Mouse (Mus musculus) CH12.LX (cell line): ENCODE data around the gene Rab5if. TPM values are rescaled to one million over a fixed set of nuclear protein-coding genes. Genes with fewer than 3 reads are reported as not detected.
A peak's percentile ranks its signal among the peaks of the same experiment; 100 is the strongest.
"Not testable (repeated sequence)": the region's sequence is repeated elsewhere in the genome, so short reads cannot be mapped to it uniquely, and the experiment has no call there.

Source experiments
- DNase-seq: peaks from one replicate; pipeline ENCODE4 v3.0.0-alpha.2; 2013; ENCODE audit errors: extremely low read depth
- H3K27ac ChIP-seq: 2 replicates; pipeline ENCODE4 v1.5.1; 2012; ENCODE audit warnings: low read depth, mild to moderate bottlenecking, control low read depth, moderate library complexity; ENCODE audit not compliant: insufficient read depth
- H3K27me3 ChIP-seq: replicated peaks from 2 replicates; pipeline ENCODE3; 2012; ENCODE audit warnings: inconsistent platforms
- H3K36me3 ChIP-seq, 2 experiments: replicated peaks in 1 of 2; 2 replicates each; pipeline versions ENCODE3 to v1.6.1; 2012; ENCODE audit warnings: inconsistent platforms in 1 of 2, low read length in 1 of 2, mild to moderate bottlenecking in 1 of 2, mixed read lengths in 1 of 2, moderate library complexity in 1 of 2; ENCODE audit not compliant: control insufficient read depth in 1 of 2, insufficient read depth in 1 of 2
- H3K4me1 ChIP-seq, 2 experiments: 2 replicates each; pipeline ENCODE4 v1.6.1; 2012; ENCODE audit warnings: inconsistent platforms in 1 of 2, moderate library complexity in 1 of 2; ENCODE audit not compliant: insufficient read depth in 2 of 2, control insufficient read depth in 1 of 2
- H3K4me2 ChIP-seq: 2 replicates; pipeline ENCODE4 v1.6.1; 2012; ENCODE audit warnings: low read depth, mild to moderate bottlenecking, control low read depth; ENCODE audit not compliant: poor library complexity, insufficient read depth, severe bottlenecking
- H3K4me3 ChIP-seq, 3 experiments: fragments of 150-350 bp in 1 of 3; sonication (generic) in 1 of 3; replicated peaks in 1 of 3; 2 replicates each; pipeline versions ENCODE3 to v1.5.1; 2011 to 2012; ENCODE audit warnings: low read depth in 2 of 3, low read length in 2 of 3, mild to moderate bottlenecking in 2 of 3, moderate library complexity in 2 of 3, control low read depth in 1 of 3, improper control_type of control experiment in 1 of 3, inconsistent platforms in 1 of 3, mixed read lengths in 1 of 3; ENCODE audit not compliant: poor library complexity in 1 of 3
- H3K79me2 ChIP-seq: replicated peaks from 2 replicates; pipeline ENCODE4 v1.6.1; 2012; ENCODE audit warnings: mild to moderate bottlenecking, moderate library complexity; ENCODE audit not compliant: control insufficient read depth, poor library complexity, insufficient read depth, severe bottlenecking; ENCODE audit errors: extremely low read depth
- H3K9ac ChIP-seq: 2 replicates; pipeline ENCODE4 v1.6.1; 2012; ENCODE audit warnings: low read depth, mild to moderate bottlenecking, control low read depth, moderate library complexity; ENCODE audit not compliant: insufficient read depth
- H3K9me3 ChIP-seq: replicated peaks from 2 replicates; pipeline ENCODE3; 2012; ENCODE audit warnings: low read length, inconsistent platforms, mixed read lengths
- CTCF ChIP-seq, 2 experiments: IDR thresholded peaks in 1 of 2; conservative IDR thresholded peaks in 1 of 2; 2 replicates each; pipeline ENCODE4 v1.5.1; 2011 to 2012; ENCODE audit warnings: low read depth in 2 of 2, low read length in 2 of 2, improper control_type of control experiment in 1 of 2, inconsistent platforms in 1 of 2, mild to moderate bottlenecking in 1 of 2, moderate library complexity in 1 of 2
- EP300 ChIP-seq: IDR thresholded peaks from 2 replicates; pipeline ENCODE4 v1.6.1; 2011; ENCODE audit warnings: low read length, improper control_type of control experiment
- IRF4 ChIP-seq: IDR thresholded peaks from 2 replicates; pipeline ENCODE4 v1.6.1; 2014; ENCODE audit warnings: low read depth, mild to moderate bottlenecking, inconsistent platforms, low read length, improper control_type of control experiment
- JUND ChIP-seq: conservative IDR thresholded peaks from 2 replicates; pipeline ENCODE4 v1.6.1; 2011; ENCODE audit warnings: low read depth, low read length, improper control_type of control experiment
- MAFK ChIP-seq: IDR thresholded peaks from 2 replicates; pipeline ENCODE4 v1.6.1; 2011; ENCODE audit warnings: low read length, improper control_type of control experiment; ENCODE audit not compliant: insufficient replicate concordance
- MAX ChIP-seq: IDR thresholded peaks from 2 replicates; pipeline ENCODE4 v1.6.1; 2011; ENCODE audit warnings: low read length, improper control_type of control experiment
- NELFE ChIP-seq: IDR thresholded peaks from 2 replicates; pipeline ENCODE4 v1.6.1; 2011; ENCODE audit warnings: low read depth, low read length, improper control_type of control experiment
- POLR2A ChIP-seq: IDR thresholded peaks from 2 replicates; pipeline ENCODE4 v1.6.1; 2011; ENCODE audit warnings: low read depth, mild to moderate bottlenecking, improper control_type of control experiment, low read length
- RAD21 ChIP-seq: IDR thresholded peaks from 2 replicates; pipeline ENCODE4 v1.6.1; 2011; ENCODE audit warnings: low read depth, mild to moderate bottlenecking, low read length, improper control_type of control experiment, moderate library complexity
- SIN3A ChIP-seq: IDR thresholded peaks from 2 replicates; pipeline ENCODE4 v1.6.1; 2012; ENCODE audit warnings: low read length, improper control_type of control experiment, inconsistent platforms
- SMC3 ChIP-seq: IDR thresholded peaks from 2 replicates; pipeline ENCODE4 v1.6.1; 2011; ENCODE audit warnings: low read depth, low read length, improper control_type of control experiment
- UBTF ChIP-seq: IDR thresholded peaks from 2 replicates; pipeline ENCODE4 v1.6.1; 2012; ENCODE audit warnings: low read depth, mild to moderate bottlenecking, inconsistent platforms, low read length, improper control_type of control experiment, moderate library complexity
- ZKSCAN1 ChIP-seq: IDR thresholded peaks from 2 replicates; pipeline ENCODE4 v1.6.1; 2012; ENCODE audit warnings: low read depth, inconsistent platforms, low read length, improper control_type of control experiment, borderline replicate concordance
- dilution Hi-C: fragments of 300-500 bp; cut with MboI; formaldehyde crosslinking; loops from 2 replicates; pipeline ENCODE4 v1.14.3; 2020; ENCODE audit warnings: low sequenced_read_pairs; ENCODE audit not compliant: extremely low pct_unique_long_range_greater_than_20kb, extremely low pct_ligation_motif_present
- in situ Hi-C: fragments of 300-500 bp; cut with MboI; formaldehyde crosslinking; loops from 3 replicates; pipeline ENCODE4 v1.14.3; 2019; ENCODE audit warnings: low sequenced_read_pairs, low pct_ligation_motif_present, low pct_unique_long_range_greater_than_20kb, mixed read lengths
- polyA plus RNA-seq: library from polyadenylated mRNA; unstranded; fragments of >175 nt; gene quantifications from 2 replicates; pipeline ENCODE4 v1.2.1, GENCODE M21; 2012; ENCODE audit warnings: low read depth; ENCODE audit not compliant: insufficient read length
- total RNA-seq, 2 experiments: library from RNA; depleted of rRNA; stranded (reverse); fragments of 300-350 nt in 1 of 2; fragments of >200 nt in 1 of 2; gene quantifications; 2 replicates each; pipeline ENCODE4 v1.2.3; 2012 to 2014

The Rab5if gene
- total and polyA plus RNA-seq, 3 experiments: 111 to 205 (median 186) TPM

DNA sequence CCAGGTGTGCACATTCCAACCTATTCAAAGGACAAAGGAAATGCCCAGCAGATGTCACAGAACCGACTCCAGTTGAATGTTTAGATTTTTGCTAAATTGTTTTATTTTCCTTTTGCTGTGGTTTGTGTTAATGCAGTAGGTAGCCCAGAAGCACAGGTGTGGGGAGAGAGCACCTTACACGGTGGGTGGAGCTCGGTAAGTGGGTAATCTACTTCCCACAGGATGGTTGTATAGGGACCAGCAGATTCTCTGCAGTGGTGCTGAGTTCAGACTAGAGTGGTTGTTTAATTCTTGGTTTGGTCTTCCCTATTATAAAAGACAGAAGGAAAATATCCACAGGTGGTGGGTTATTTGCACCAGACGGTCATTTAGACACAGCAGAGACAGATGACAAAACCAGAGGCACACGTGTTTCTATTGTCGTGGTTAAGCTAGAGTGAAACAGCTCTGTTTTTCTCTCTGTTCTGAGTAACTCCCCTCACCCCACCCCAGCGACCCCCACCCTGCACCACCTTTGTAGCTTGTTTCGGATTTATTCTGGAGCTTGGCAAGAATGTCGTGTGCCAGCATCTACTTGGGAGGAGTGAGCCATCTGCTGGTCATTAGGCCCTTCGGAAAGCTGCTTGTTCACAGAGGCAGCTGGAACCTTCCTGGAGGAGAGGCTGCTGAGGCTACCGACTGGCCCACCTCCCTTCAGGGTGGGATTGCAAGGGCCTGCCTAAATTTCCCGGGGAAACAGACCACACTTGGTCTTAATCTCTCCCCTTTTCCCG lies 8.7 kb upstream of the Rab5if start:
- in situ Hi-C loops, dilution Hi-C loops: not testable (repeated sequence)
- peaks cover 21 to 61% of the 10 kb centered on the region in 2 experiments for H3K36me3 ChIP-seq

DNA sequence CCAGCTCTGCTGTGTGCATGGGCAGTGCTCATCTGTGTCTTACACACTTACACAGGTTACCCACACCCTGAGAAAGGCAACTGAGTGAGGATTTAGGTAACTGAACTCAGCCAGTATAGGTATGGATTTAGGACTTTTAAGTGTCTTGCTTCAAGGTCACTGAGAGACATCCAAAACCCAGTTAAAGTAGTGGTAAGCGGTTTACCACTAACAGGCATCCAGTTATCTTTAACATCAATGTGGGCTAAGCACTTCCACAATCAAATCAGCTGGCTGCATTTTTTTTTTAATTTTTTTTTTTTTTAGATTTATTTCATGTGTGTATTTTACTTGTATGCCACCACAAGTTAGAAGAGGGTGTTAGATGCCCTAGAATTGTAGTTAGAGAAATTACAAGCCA lies 6.6 kb upstream of the Rab5if start:
- Histone ChIP-seq H3K4me2 (no peak overlapping the region), H3K79me2 (peaks cover 11% of the 10 kb centered on the region), H3K9ac (no peak overlapping the region), H3K27ac (no peak overlapping the region), H3K36me3 (peaks cover 14 to 41% of the 10 kb centered on the region in 2 experiments), H3K4me1 (peaks cover 9 to 33% of the 10 kb centered on the region in 2 experiments)
- in situ Hi-C loops: no loop called here
- DNase-seq: no peak
- TF ChIP-seq NELFE: no peak
- TF ChIP-seq, all 38 proteins: peak for 0
- dilution Hi-C loops: no loop called here
- H3K27me3 ChIP-seq: no peaks in the 10 kb centered on the region
- H3K4me3 ChIP-seq: no peak overlapping the region
- H3K9me3 ChIP-seq: no peaks in the 10 kb centered on the region

More for the DNA sequence above, 8.7 kb upstream of the Rab5if start:
- peaks cover 6 to 25% of the 10 kb centered on the region in 2 experiments for H3K4me1 ChIP-seq
- TF ChIP-seq SMC3 (peak; percentile 21), RAD21 (peak; percentile 13), CTCF (conservative IDR thresholded peaks at IDR 0.05 in 1 of 2, IDR thresholded peaks at IDR 0.05 in 1 of 2; ENCODE audit: low read depth in 2 of 2, low read length in 2 of 2) (peak in 1 of 2 experiments; percentile 40; a peak in 2 of 4 replicates)
- H3K4me2 ChIP-seq, H3K9ac ChIP-seq, H3K27ac ChIP-seq, H3K27me3 ChIP-seq, H3K79me2 ChIP-seq, DNase-seq, H3K4me3 ChIP-seq, H3K9me3 ChIP-seq: not testable (repeated sequence)

DNA sequence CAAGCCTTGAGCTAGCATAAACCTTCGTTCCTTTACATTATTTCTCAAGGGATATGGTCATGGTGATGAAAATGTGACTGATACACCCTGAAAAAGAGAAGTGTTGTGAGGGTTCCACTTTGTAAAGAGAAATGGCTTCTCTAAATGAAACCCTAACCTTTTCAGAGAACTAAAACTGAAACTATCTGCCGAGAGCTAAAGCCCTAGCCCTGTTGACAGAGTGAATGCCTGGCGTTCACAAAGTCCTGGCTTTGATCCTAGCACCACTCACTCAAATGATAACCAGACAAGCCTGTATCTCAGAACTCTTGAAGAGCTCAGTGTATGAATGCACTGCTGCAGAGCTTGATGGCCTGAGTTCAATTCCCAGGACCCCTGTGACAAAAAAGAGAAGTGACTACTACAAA lies 5.5 kb upstream of the Rab5if start:
- in situ Hi-C loops: no loop called here
- H3K27ac ChIP-seq: peak overlapping the region; percentile 54
- peaks cover 9 to 31% of the 10 kb centered on the region in 2 experiments for H3K36me3 ChIP-seq
- dilution Hi-C loops: no loop called here
- peaks cover 19% of the 10 kb centered on the region for H3K79me2 ChIP-seq
- no peak for TF ChIP-seq MAX
- no peak for TF ChIP-seq SIN3A
- TF ChIP-seq EP300: peak; percentile 35; the same call in 1 of the 2 replicates
- TF ChIP-seq UBTF: no peak
- no peak for TF ChIP-seq POLR2A
- TF ChIP-seq IRF4: 0 out of 2 replicates have a peak, but pooled peaks have one; percentile 21
- TF ChIP-seq MAFK: no peak
- TF ChIP-seq JUND: no peak
- TF ChIP-seq ZKSCAN1: no peak
- peak overlapping the region in 1 of 3 experiments; percentile 24 for H3K4me3 ChIP-seq
- H3K27me3 ChIP-seq: no peaks in the 10 kb centered on the region
- peaks cover 9 to 37% of the 10 kb centered on the region in 2 experiments for H3K4me1 ChIP-seq
- no peaks in the 10 kb centered on the region for H3K9me3 ChIP-seq
- peak overlapping the region; percentile 69; the same call in 1 of the 2 replicates for H3K4me2 ChIP-seq
- peak overlapping the region; percentile 59 for H3K9ac ChIP-seq
- DNase-seq: peak; percentile 29
